Mouse (Mus musculus) left cerebral cortex, adult 2 months (tissue): ENCODE data around the gene Fthl17a. TPM values are rescaled to one million over a fixed set of nuclear protein-coding genes. Genes with fewer than 3 reads are reported as not detected.
A peak's percentile ranks its signal among the peaks of the same experiment; 100 is the strongest.

Experiments
- DNase-seq, 2 experiments: peaks; one replicate each; pipeline ENCODE4 v3.0.0; 2021 to 2022; ENCODE audit warnings: low spot score in 2 of 2, mixed read lengths in 1 of 2; ENCODE audit errors: extremely low spot score in 1 of 2
- H3K27ac ChIP-seq: fragments of 200-600 bp; 2 replicates; pipeline ENCODE4 v1.8.1; 2022
- H3K4me3 ChIP-seq: fragments of 200-600 bp; 2 replicates; pipeline ENCODE4 v1.8.1; 2022
- CTCF ChIP-seq: fragments of 200-600 bp; IDR thresholded peaks from 2 replicates; pipeline ENCODE4 v1.8.1; 2022; ENCODE audit warnings: antibody characterized with exemption, mild to moderate bottlenecking, moderate library complexity
- intact Hi-C: fragments of 180-260 bp; cut with DNase I; formaldehyde crosslinking; loops from one replicate; pipeline ENCODE4 v1.15.1; 2025
- long read RNA-seq, 2 experiments: library from polyadenylated mRNA; stranded (forward); transcript quantifications; one replicate each; pipeline ENCODE4 v2.0.0; 2021; ENCODE audit warnings: borderline mapping rate in 2 of 2
- total RNA-seq, 2 experiments: library from RNA; stranded (reverse); gene quantifications; 2 replicates each; pipeline ENCODE4 v1.2.3; 2021

The Fthl17a gene
- total RNA-seq = not detected
- long read RNA-seq, experiment 1 = 0 reads
- long read RNA-seq, experiment 2 = 0 reads

GRCm38 (mm10) chrX:85249379-85249778 is at the start of gene Fthl17a:
TSS of gene Fthl17a (plus strand) at chrX:85249679.
- DNase-seq = no peak
- no peak within 1 kb of the TSS for H3K27ac ChIP-seq
- intact Hi-C loops = no loop called here
- no peak within 1 kb of the TSS for H3K4me3 ChIP-seq
- no peak for TF ChIP-seq CTCF

- intact Hi-C loops = no loop called here
- Histone ChIP-seq H3K27ac (no peak overlapping the region), H3K4me3 (no peak overlapping the region)
- no peak for TF ChIP-seq CTCF
- DNase-seq = no peak
These were observed 42.5 kb upstream of the Fthl17a start for GRCm38 (mm10) chrX:85207001-85207400.

GRCm38 (mm10) chrX:85226883-85227282 is 22.6 kb upstream of the Fthl17a start:
- no peak for TF ChIP-seq CTCF
- intact Hi-C loops = loop anchor here (1.0 kb wide), 1 partner anchor 10 kb away; no protein-coding TSS in a partner anchor
- DNase-seq = no peak
- H3K4me3 ChIP-seq = no peak overlapping the region
- no peak overlapping the region for H3K27ac ChIP-seq

DNA sequence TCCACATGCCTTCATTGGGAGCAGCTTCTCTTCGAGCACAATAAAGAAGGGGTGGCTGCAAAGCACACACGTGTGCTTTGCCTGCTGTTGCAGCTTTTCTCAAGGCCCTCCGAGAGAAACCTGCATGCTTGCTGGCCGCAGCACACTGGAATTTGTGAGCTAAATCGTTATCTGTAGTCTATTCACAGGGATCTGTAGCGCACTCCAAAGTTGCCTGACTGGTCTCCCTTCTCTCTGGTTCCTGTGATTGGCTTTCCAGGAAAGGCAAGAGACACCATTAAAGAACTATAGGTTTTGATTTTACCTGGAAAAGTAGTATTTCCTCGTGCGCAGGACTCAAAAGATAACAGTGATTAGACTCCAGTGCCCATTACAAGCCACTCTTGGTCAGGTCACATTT is 22.3 kb downstream of the Fthl17a start:
- TF ChIP-seq CTCF = no peak
- no peak overlapping the region for H3K4me3 ChIP-seq
- DNase-seq = no peak
- intact Hi-C loops = no loop called here
- H3K27ac ChIP-seq = no peak overlapping the region

- no peak overlapping the region for H3K27ac ChIP-seq
- DNase-seq = no peak
- no peak overlapping the region for H3K4me3 ChIP-seq
- intact Hi-C loops = no loop called here
- no peak for TF ChIP-seq CTCF
These were observed 22.8 kb downstream of the Fthl17a start for GRCm38 (mm10) chrX:85272296-85272695.

DNA sequence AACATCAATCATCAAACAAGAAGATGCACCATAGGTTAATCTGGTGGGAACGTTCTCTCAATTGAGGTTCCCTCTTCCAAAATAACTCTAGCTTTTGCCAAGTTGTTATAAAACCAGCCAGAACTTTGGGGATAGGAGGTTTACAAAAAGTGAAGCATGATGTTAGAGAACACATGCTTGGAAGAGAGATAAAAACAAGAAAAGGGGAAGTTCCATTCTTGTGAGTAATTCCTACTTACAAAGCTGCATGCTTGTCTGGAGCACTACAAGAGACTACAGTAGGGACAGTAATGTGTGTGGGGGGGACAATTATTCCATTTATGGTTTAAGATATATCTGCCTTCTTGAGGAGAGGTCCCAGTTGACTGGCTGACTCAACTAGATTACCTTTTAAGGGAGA is 40.4 kb downstream of the Fthl17a start:
- Histone ChIP-seq H3K27ac (no peak overlapping the region), H3K4me3 (no peak overlapping the region)
- intact Hi-C loops = no loop called here
- DNase-seq = no peak
- no peak for TF ChIP-seq CTCF

DNA sequence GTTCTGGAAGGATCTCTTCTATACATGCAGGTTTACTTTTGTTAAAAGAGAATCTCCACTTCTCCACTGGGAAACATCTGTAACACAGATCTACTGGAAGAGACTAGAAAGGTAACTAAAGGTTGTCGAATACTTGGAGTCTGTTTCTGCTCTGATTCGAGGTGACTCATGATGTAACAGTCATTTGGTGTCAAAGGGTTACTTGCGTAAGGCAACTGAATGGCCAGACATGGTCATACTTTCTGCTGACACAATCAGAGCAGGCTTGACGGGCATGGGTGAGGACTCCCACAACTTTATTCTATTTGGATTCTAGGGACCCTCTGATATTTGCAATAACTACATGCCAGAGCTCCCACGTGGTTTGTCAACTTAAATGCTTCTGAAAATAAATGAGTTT is 43.3 kb downstream of the Fthl17a start:
- no peak for DNase-seq
- intact Hi-C loops = no loop called here

GRCm38 (mm10) chrX:85294001-85294400 is 44.5 kb downstream of the Fthl17a start:
- intact Hi-C loops = no loop called here
- H3K4me3 ChIP-seq = no peak overlapping the region
- TF ChIP-seq CTCF = no peak

More for the DNA sequence above, 43.3 kb downstream of the Fthl17a start:
- TF ChIP-seq CTCF = no peak
- no peak overlapping the region for H3K27ac ChIP-seq
- no peak overlapping the region for H3K4me3 ChIP-seq

DNA sequence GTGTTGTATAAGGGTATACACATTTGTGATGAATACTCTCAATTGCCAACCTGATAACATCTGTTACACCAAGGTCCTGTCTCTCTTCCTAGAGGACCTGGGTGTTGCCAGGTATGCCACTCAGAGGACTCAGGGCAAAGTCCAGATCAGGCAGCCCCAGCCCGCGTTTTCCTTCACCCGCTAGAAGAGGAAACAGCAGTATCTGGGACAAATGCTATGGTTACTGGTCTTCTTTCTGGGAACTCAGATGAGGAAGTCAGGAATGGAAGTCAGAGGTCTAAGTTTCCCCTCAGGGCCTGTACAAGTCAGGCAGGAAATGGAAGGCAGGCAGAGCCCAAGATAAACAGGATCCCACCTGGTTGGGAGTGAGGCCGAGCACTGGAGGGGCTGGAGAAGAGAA is 55.2 kb downstream of the Fthl17a start:
- no peak for TF ChIP-seq CTCF
- no peak for DNase-seq
- H3K4me3 ChIP-seq = no peak overlapping the region
- intact Hi-C loops = no loop called here
- no peak overlapping the region for H3K27ac ChIP-seq

More at GRCm38 (mm10) chrX:85294001-85294400, 44.5 kb downstream of the Fthl17a start:
- H3K27ac ChIP-seq = no peak overlapping the region
- DNase-seq = no peak

GRCm38 (mm10) chrX:85318576-85318975 is 69.1 kb downstream of the Fthl17a start:
- H3K4me3 ChIP-seq = no peak overlapping the region
- intact Hi-C loops = loop anchor here (5.0 kb wide), 2 partner anchors 716 to 1316 kb away; no protein-coding TSS in a partner anchor
- H3K27ac ChIP-seq = no peak overlapping the region
- no peak for TF ChIP-seq CTCF
- no peak for DNase-seq

DNA sequence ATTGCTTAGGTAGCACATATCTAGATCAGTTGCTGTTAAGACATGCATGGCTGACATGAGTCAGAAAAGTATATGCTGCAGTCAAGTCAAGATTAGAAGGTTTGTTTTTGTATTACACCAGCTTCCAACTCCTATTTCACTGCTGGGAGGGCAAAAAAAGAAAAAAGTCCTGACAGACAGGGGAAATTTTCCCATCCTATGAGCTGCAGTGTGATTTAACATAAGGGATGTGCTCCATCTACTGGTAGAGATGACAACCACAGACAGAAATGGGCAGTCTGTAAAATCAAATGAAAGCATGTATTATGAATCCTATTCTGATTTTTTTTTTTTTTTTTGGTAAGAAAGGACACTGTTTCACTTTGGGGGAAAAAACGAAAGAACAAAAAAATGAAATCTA is 69.7 kb downstream of the Fthl17a start:
- intact Hi-C loops = loop anchor here (5.0 kb wide), 2 partner anchors 717 to 1317 kb away; no protein-coding TSS in a partner anchor
- peak; percentile 63 for TF ChIP-seq CTCF
- Histone ChIP-seq H3K27ac (no peak overlapping the region), H3K4me3 (no peak overlapping the region)
- no peak for DNase-seq
